Mouse (Mus musculus) MEL (cell line): ENCODE results near the gene Atp6v1e1. TPM values are rescaled to one million over a fixed set of nuclear protein-coding genes. Genes with fewer than 3 reads are reported as not detected.

Experiments used
- DNase-seq: peaks from one replicate; pipeline ENCODE4 v3.0.0; 2011; ENCODE audit warnings: low read depth, low spot score
- H3K27ac ChIP-seq: 2 replicates; pipeline ENCODE4 v1.5.1; 2012; ENCODE audit warnings: low read depth, mild to moderate bottlenecking, control low read depth, low read length, moderate library complexity; ENCODE audit not compliant: control insufficient read depth
- H3K27me3 ChIP-seq, 2 experiments: fragments of 150-350 bp in 1 of 2; sonication (generic) in 1 of 2; 2 replicates each; pipeline ENCODE4 v1.6.1; 2012; ENCODE audit warnings: low read length in 2 of 2, mild to moderate bottlenecking in 2 of 2, improper control_type of control experiment in 1 of 2, moderate library complexity in 1 of 2; ENCODE audit not compliant: insufficient read depth in 2 of 2, control insufficient read depth in 1 of 2
- H3K36me3 ChIP-seq, 2 experiments: 2 replicates each; pipeline ENCODE4 v1.6.1; 2012 to 2014; ENCODE audit warnings: low read length in 2 of 2, improper control_type of control experiment in 1 of 2, inconsistent platforms in 1 of 2, mild to moderate bottlenecking in 1 of 2; ENCODE audit not compliant: insufficient read depth in 2 of 2, control insufficient read depth in 1 of 2
- H3K4me1 ChIP-seq, 2 experiments: fragments of 150-350 bp in 1 of 2; sonication (generic) in 1 of 2; 2 replicates each; pipeline ENCODE4 v1.6.1; 2012; ENCODE audit warnings: low read length in 2 of 2, improper control_type of control experiment in 1 of 2, mild to moderate bottlenecking in 1 of 2; ENCODE audit not compliant: insufficient read depth in 2 of 2, control insufficient read depth in 1 of 2
- H3K4me3 ChIP-seq, 2 experiments: fragments of 150-350 bp in 1 of 2; sonication (generic) in 1 of 2; 2 replicates each; pipeline ENCODE4 v1.5.1; 2012; ENCODE audit warnings: low read depth in 2 of 2, low read length in 2 of 2, mild to moderate bottlenecking in 2 of 2, moderate library complexity in 2 of 2, control low read depth in 1 of 2, improper control_type of control experiment in 1 of 2; ENCODE audit not compliant: control insufficient read depth in 1 of 2, insufficient read depth in 1 of 2
- H3K79me2 ChIP-seq: 2 replicates; pipeline ENCODE4 v1.6.1; 2012; ENCODE audit warnings: mild to moderate bottlenecking, low read length, moderate library complexity; ENCODE audit not compliant: control insufficient read depth, poor library complexity, insufficient read depth
- H3K9ac ChIP-seq: 2 replicates; pipeline ENCODE4 v1.6.1; 2012; ENCODE audit warnings: low read depth, mild to moderate bottlenecking, control low read depth, low read length, moderate library complexity; ENCODE audit not compliant: control insufficient read depth, poor library complexity, severe bottlenecking
- H3K9me3 ChIP-seq: fragments of 150-350 bp; sonication (generic); replicated peaks from 2 replicates; pipeline ENCODE4 v1.6.1; 2012; ENCODE audit warnings: mild to moderate bottlenecking, low read length, improper control_type of control experiment, moderate library complexity; ENCODE audit not compliant: insufficient read depth
- BHLHE40 ChIP-seq: IDR thresholded peaks from 2 replicates; pipeline ENCODE4 v1.6.1; 2012; ENCODE audit warnings: low read depth, mild to moderate bottlenecking, inconsistent platforms, low read length, improper control_type of control experiment, borderline replicate concordance
- CHD1 ChIP-seq: IDR thresholded peaks from 2 replicates; pipeline ENCODE4 v1.6.1; 2012; ENCODE audit warnings: low read depth, mild to moderate bottlenecking, inconsistent platforms, low read length, improper control_type of control experiment
- CTCF ChIP-seq, 3 experiments: IDR thresholded peaks in 2 of 3; conservative IDR thresholded peaks in 1 of 3; 2 replicates each; pipeline ENCODE4 v1.5.1; 2011 to 2012; ENCODE audit warnings: low read length in 3 of 3, low read depth in 2 of 3, mild to moderate bottlenecking in 2 of 3, improper control_type of control experiment in 1 of 3, inconsistent platforms in 1 of 3, mixed read lengths in 1 of 3, moderate library complexity in 1 of 3; ENCODE audit not compliant: control insufficient read depth in 1 of 3, insufficient read depth in 1 of 3, poor library complexity in 1 of 3, severe bottlenecking in 1 of 3
- EP300 ChIP-seq, 2 experiments: IDR thresholded peaks; 2 replicates each; pipeline ENCODE4 v1.6.1; 2011; ENCODE audit warnings: improper control_type of control experiment in 2 of 2, low read length in 2 of 2, low read depth in 1 of 2, mild to moderate bottlenecking in 1 of 2
- HCFC1 ChIP-seq: IDR thresholded peaks from 2 replicates; pipeline ENCODE4 v1.6.1; 2012; ENCODE audit warnings: low read depth, mild to moderate bottlenecking, inconsistent platforms, low read length, improper control_type of control experiment, moderate library complexity
- KAT2A ChIP-seq: conservative IDR thresholded peaks from 2 replicates; pipeline ENCODE4 v1.6.1; 2012; ENCODE audit warnings: low read depth, low read length, improper control_type of control experiment, inconsistent platforms
- MAFK ChIP-seq: IDR thresholded peaks from 2 replicates; pipeline ENCODE4 v1.6.1; 2011; ENCODE audit warnings: low read depth, mild to moderate bottlenecking, low read length, improper control_type of control experiment, borderline replicate concordance
- MEF2A ChIP-seq: IDR thresholded peaks from 2 replicates; pipeline ENCODE4 v1.6.1; 2014; ENCODE audit warnings: low read depth, mild to moderate bottlenecking, inconsistent platforms, low read length, improper control_type of control experiment; ENCODE audit not compliant: poor library complexity, insufficient replicate concordance, severe bottlenecking; ENCODE audit errors: extremely low read depth
- MXI1 ChIP-seq: IDR thresholded peaks from 2 replicates; pipeline ENCODE4 v1.6.1; 2011; ENCODE audit warnings: mild to moderate bottlenecking, low read depth, low read length, improper control_type of control experiment
- MYB ChIP-seq: IDR thresholded peaks from 2 replicates; pipeline ENCODE4 v1.6.1; 2011; ENCODE audit warnings: mild to moderate bottlenecking, low read depth, low read length, improper control_type of control experiment
- MYC ChIP-seq: IDR thresholded peaks from 2 replicates; pipeline ENCODE4 v1.6.1; 2011; ENCODE audit warnings: low read depth, mild to moderate bottlenecking, low read length, improper control_type of control experiment, moderate library complexity
- NELFE ChIP-seq: IDR thresholded peaks from 2 replicates; pipeline ENCODE4 v1.6.1; 2011; ENCODE audit warnings: low read depth, low read length, improper control_type of control experiment
- NRF1 ChIP-seq: IDR thresholded peaks from 2 replicates; pipeline ENCODE4 v1.6.1; 2014; ENCODE audit warnings: low read depth, mild to moderate bottlenecking, inconsistent platforms, low read length, improper control_type of control experiment, moderate library complexity; ENCODE audit not compliant: poor library complexity, insufficient read depth, severe bottlenecking
- POLR2A ChIP-seq, 2 experiments: IDR thresholded peaks; 2 replicates each; pipeline ENCODE4 v1.6.1; 2011 to 2012; ENCODE audit warnings: low read length in 2 of 2, mild to moderate bottlenecking in 2 of 2, control low read depth in 1 of 2, improper control_type of control experiment in 1 of 2, low read depth in 1 of 2, moderate library complexity in 1 of 2; ENCODE audit not compliant: control insufficient read depth in 1 of 2, insufficient read depth in 1 of 2, poor library complexity in 1 of 2
- POLR2AphosphoS2 ChIP-seq: IDR thresholded peaks from 2 replicates; pipeline ENCODE4 v1.6.1; 2011; ENCODE audit warnings: low read length, improper control_type of control experiment
- POLR2AphosphoS5 ChIP-seq: IDR thresholded peaks from 2 replicates; pipeline ENCODE4 v1.6.1; 2012; ENCODE audit warnings: low read depth, borderline replicate concordance, mild to moderate bottlenecking, inconsistent platforms, low read length, moderate library complexity, mixed read lengths
- RCOR1 ChIP-seq: IDR thresholded peaks from 2 replicates; pipeline ENCODE4 v1.6.1; 2012; ENCODE audit warnings: low read depth, mild to moderate bottlenecking, inconsistent platforms, low read length, improper control_type of control experiment
- SIN3A ChIP-seq: IDR thresholded peaks from 2 replicates; pipeline ENCODE4 v1.6.1; 2012; ENCODE audit warnings: low read length, improper control_type of control experiment, inconsistent platforms
- TAL1 ChIP-seq: IDR thresholded peaks from 2 replicates; pipeline ENCODE4 v1.6.1; 2012; ENCODE audit warnings: mild to moderate bottlenecking, inconsistent platforms, low read length, moderate library complexity, mixed read lengths
- TCF12 ChIP-seq: IDR thresholded peaks from 2 replicates; pipeline ENCODE4 v1.6.1; 2014; ENCODE audit warnings: low read depth, mild to moderate bottlenecking, inconsistent platforms, low read length, improper control_type of control experiment, moderate library complexity
- USF2 ChIP-seq, 2 experiments: IDR thresholded peaks; 2 replicates each; pipeline ENCODE4 v1.6.1; 2011 to 2012; ENCODE audit warnings: improper control_type of control experiment in 2 of 2, low read length in 2 of 2, borderline replicate concordance in 1 of 2, inconsistent platforms in 1 of 2, low read depth in 1 of 2, mild to moderate bottlenecking in 1 of 2; ENCODE audit not compliant: insufficient read depth in 1 of 2
- ZNF384 ChIP-seq: IDR thresholded peaks from 2 replicates; pipeline ENCODE4 v1.6.1; 2012; ENCODE audit warnings: low read depth, mild to moderate bottlenecking, inconsistent platforms, low read length, improper control_type of control experiment
- polyA plus RNA-seq, 2 experiments: library from polyadenylated mRNA; stranded (reverse) in 1 of 2; unstranded in 1 of 2; fragments of >175 nt in 1 of 2; fragments of >200 nt in 1 of 2; gene quantifications; 2 replicates each; pipeline versions ENCODE4 v1.2.1 to v1.2.4; 2012; ENCODE audit warnings: low replicate concordance in 2 of 2, low read depth in 1 of 2; ENCODE audit not compliant: insufficient read length in 2 of 2, insufficient read depth in 1 of 2, missing spikeins in 1 of 2
- total RNA-seq: library from RNA; depleted of rRNA; stranded (reverse); fragments of 300-350 nt; gene quantifications from 2 replicates; pipeline ENCODE4 v1.2.3, GENCODE M21; 2012

Gene Atp6v1e1
- total and polyA plus RNA-seq, 3 experiments = 123 to 129 TPM; not detected in 1

- peak; percentile 58 for DNase-seq
- Histone ChIP-seq H3K9ac (peak overlapping the region; percentile 95), H3K36me3 (peaks cover 15 to 18% of the 10 kb centered on the region in 2 experiments), H3K9me3 (no peaks in the 10 kb centered on the region), H3K79me2 (peaks cover 38% of the 10 kb centered on the region), H3K4me1 (peaks cover 13 to 16% of the 10 kb centered on the region in 2 experiments), H3K27me3 (no peaks in the 10 kb centered on the region), H3K27ac (no peak overlapping the region), H3K4me3 (peak overlapping the region; percentile 81 to 99)
- TF ChIP-seq CHD1 (peak; percentile 82; the same call in 1 of the 2 replicates), TCF12 (0 out of 2 replicates have a peak, but pooled peaks have one; percentile 17), POLR2A (IDR thresholded peaks at IDR 0.05; ENCODE audit: control insufficient read depth in 1 of 2, insufficient read depth in 1 of 2, low read depth in 1 of 2, low read length in 2 of 2, poor library complexity in 1 of 2) (no peak), HCFC1 (no peak; the same call in 1 of the 2 replicates), TAL1 (peak; percentile 40), BHLHE40 (no peak), MXI1 (peak; percentile 68; the same call in 1 of the 2 replicates), MYC (no peak), SIN3A (peak; percentile 57), USF2 (IDR thresholded peaks at IDR 0.05; ENCODE audit: borderline replicate concordance in 1 of 2, insufficient read depth in 1 of 2, low read depth in 1 of 2, low read length in 2 of 2) (no peak)
Measured at GRCm38 (mm10) chr6:120820941-120821340, 1.7 kb downstream of the Atp6v1e1 start.

GRCm38 (mm10) chr6:120820144-120820543, 2.4 kb downstream of the Atp6v1e1 start:
- Histone ChIP-seq H3K9ac (peak overlapping the region; percentile 95), H3K36me3 (peaks cover 15 to 18% of the 10 kb centered on the region in 2 experiments), H3K9me3 (no peaks in the 10 kb centered on the region), H3K79me2 (peaks cover 38% of the 10 kb centered on the region), H3K4me3 (peak overlapping the region; percentile 81 to 99), H3K27me3 (no peaks in the 10 kb centered on the region), H3K4me1 (peaks cover 13 to 16% of the 10 kb centered on the region in 2 experiments), H3K27ac (no peak overlapping the region; the same call in 1 of the 2 replicates)
- peak; percentile 44 for DNase-seq
- TF ChIP-seq NELFE (no peak), MEF2A (no peak), MYB (no peak), SIN3A (peak; percentile 9; the same call in 1 of the 2 replicates), CTCF (IDR thresholded peaks at IDR 0.05 in 2 of 3, conservative IDR thresholded peaks at IDR 0.05 in 1 of 3; ENCODE audit: control insufficient read depth in 1 of 3, insufficient read depth in 1 of 3, low read depth in 2 of 3, low read length in 3 of 3, poor library complexity in 1 of 3, severe bottlenecking in 1 of 3) (no peak), BHLHE40 (no peak), RCOR1 (no peak), EP300 (IDR thresholded peaks at IDR 0.05; ENCODE audit: low read depth in 1 of 2, low read length in 2 of 2) (no peak), POLR2AphosphoS5 (no peak), TCF12 (no peak), NRF1 (no peak), MXI1 (peak; percentile 25; the same call in 1 of the 2 replicates), MAFK (no peak), KAT2A (no peak), HCFC1 (no peak), POLR2AphosphoS2 (no peak), ZNF384 (no peak)
